Mouse (Mus musculus) small intestine, adult 2 months (tissue): ENCODE measurements around the gene Kcnab2.

Experiments used
- CTCF ChIP-seq: fragments of 200-500 bp; IDR thresholded peaks from 2 replicates; pipeline ENCODE4 v1.5.1; 2012; ENCODE audit warnings: low read depth, mild to moderate bottlenecking, control low read depth, inconsistent platforms, low read length, moderate library complexity, mixed read lengths; ENCODE audit not compliant: insufficient replicate concordance, insufficient read length; ENCODE audit errors: extremely low read depth
- POLR2A ChIP-seq: fragments of 200-500 bp; IDR thresholded peaks from 2 replicates; pipeline ENCODE4 v1.6.1; 2012; ENCODE audit warnings: low read depth, mild to moderate bottlenecking, control low read depth, inconsistent platforms, low read length, moderate library complexity

- TF ChIP-seq CTCF, result no peak
- TF ChIP-seq POLR2A, result no peak
Observed at GRCm38 (mm10) chr4:152410961-152411360, 66.7 kb downstream of the Kcnab2 start.
